Mouse (Mus musculus) midbrain, embryonic 15.5 days (tissue): ENCODE measurements around the gene Wfdc6a. TPM values are rescaled to one million over a fixed set of nuclear protein-coding genes. Genes with fewer than 3 reads are reported as not detected.

Experiments
- ATAC-seq: fragments of 200-750 bp; cut with Nextera tagmentation; replicated peaks from 2 replicates; pipeline ENCODE4 v1.8.0; 2017; ENCODE audit warnings: moderate TSS enrichment
- H3K27ac ChIP-seq: fragments of 300-500 bp; sonication (generic); 2 replicates; pipeline ENCODE4 v1.5.1; 2015; ENCODE audit warnings: mild to moderate bottlenecking, inconsistent platforms
- H3K27me3 ChIP-seq: fragments of 300-500 bp; sonication (generic); replicated peaks from 2 replicates; pipeline ENCODE4 v1.6.1; 2015; ENCODE audit warnings: inconsistent platforms
- H3K36me3 ChIP-seq: fragments of 300-500 bp; sonication (generic); replicated peaks from 2 replicates; pipeline ENCODE4 v1.6.1; 2015; ENCODE audit warnings: inconsistent platforms
- H3K4me1 ChIP-seq: fragments of 300-500 bp; sonication (generic); 2 replicates; pipeline ENCODE4 v1.6.1; 2015; ENCODE audit warnings: inconsistent platforms
- H3K4me2 ChIP-seq: fragments of 300-500 bp; sonication (generic); 2 replicates; pipeline ENCODE4 v1.6.1; 2015; ENCODE audit warnings: inconsistent platforms, mild to moderate bottlenecking, moderate library complexity
- H3K4me3 ChIP-seq: fragments of 300-500 bp; sonication (generic); 2 replicates; pipeline ENCODE4 v1.5.1; 2015; ENCODE audit warnings: mild to moderate bottlenecking, inconsistent platforms
- H3K9ac ChIP-seq: fragments of 300-500 bp; sonication (generic); 2 replicates; pipeline ENCODE4 v1.6.1; 2015; ENCODE audit warnings: mild to moderate bottlenecking, inconsistent platforms
- H3K9me3 ChIP-seq: fragments of 300-500 bp; sonication (generic); 2 replicates; pipeline ENCODE4 v1.6.1; 2016; ENCODE audit warnings: inconsistent platforms
- WGBS: fragments of 180-500 bp; shearing (Covaris S2); methylation state at CpG from one replicate; pipeline ENCODE4 v1.1.7; 2015; ENCODE audit warnings: mixed read lengths; 5-methylcytosine and 5-hydroxymethylcytosine counted together
- polyA plus RNA-seq: library from polyadenylated mRNA; unstranded; fragments of >200 nt; fragmentation: Nextera tagmentation; extraction: Ambion mirVana; gene quantifications from 2 replicates; pipeline ENCODE4 v1.2.1, GENCODE M21; 2015

Wfdc6a gene
- polyA plus RNA-seq, 1 experiment from 2014 or later = not detected

- 82% methylated on average over 2 of the region's 2 CpGs for WGBS
Observed at GRCm38 (mm10) chr2:164566997-164567396, 18.2 kb downstream of the Wfdc6a start.

GRCm38 (mm10) chr2:164564346-164564745, 20.9 kb downstream of the Wfdc6a start:
- H3K9me3 ChIP-seq = no peaks in the 10 kb centered on the region
- peak overlapping the region; percentile 98; the same call in 1 of the 2 replicates for H3K4me2 ChIP-seq
- no peak overlapping the region for H3K4me3 ChIP-seq
- no peaks in the 10 kb centered on the region for H3K36me3 ChIP-seq
- H3K27ac ChIP-seq = no peak overlapping the region
- H3K4me1 ChIP-seq = peaks cover 19% of the 10 kb centered on the region
- H3K9ac ChIP-seq = no peak overlapping the region
- ATAC-seq = no peak
- peaks cover 17% of the 10 kb centered on the region for H3K27me3 ChIP-seq
- 63% methylated on average over 5 of the region's 5 CpGs for WGBS

More at GRCm38 (mm10) chr2:164566997-164567396, 18.2 kb downstream of the Wfdc6a start:
- Histone ChIP-seq H3K9me3 (no peaks in the 10 kb centered on the region), H3K4me2 (no peak overlapping the region), H3K4me3 (no peak overlapping the region), H3K4me1 (peaks cover 19% of the 10 kb centered on the region), H3K27me3 (peaks cover 13% of the 10 kb centered on the region), H3K9ac (no peak overlapping the region), H3K36me3 (no peaks in the 10 kb centered on the region), H3K27ac (no peak overlapping the region)
- no peak for ATAC-seq

GRCm38 (mm10) chr2:164563339-164564038, 21.8 kb downstream of the Wfdc6a start:
- Histone ChIP-seq H3K4me2 (peak overlapping the region; percentile 98), H3K9ac (peak overlapping the region; percentile 53), H3K9me3 (no peaks in the 10 kb centered on the region), H3K27me3 (peaks cover 17% of the 10 kb centered on the region), H3K36me3 (no peaks in the 10 kb centered on the region), H3K4me3 (peak overlapping the region; percentile 44), H3K4me1 (peaks cover 19% of the 10 kb centered on the region), H3K27ac (no peak overlapping the region)
- peak; percentile 54; the same call in 1 of the 2 replicates for ATAC-seq
- under 1% methylated on average over 32 of the region's 32 CpGs for WGBS

GRCm38 (mm10) chr2:164562391-164563188, 22.7 kb downstream of the Wfdc6a start, which contains the start of gene Wfdc2:
Wfdc2 (plus strand) TSS chr2:164562413.
- peak within 1 kb of the TSS; percentile 98 for H3K4me2 ChIP-seq
- H3K4me3 ChIP-seq = peak within 1 kb of the TSS; percentile 44
- peak within 1 kb of the TSS; percentile 53 for H3K9ac ChIP-seq
- peaks cover 17% of the 10 kb centered on the region for H3K27me3 ChIP-seq
- peaks cover 19% of the 10 kb centered on the region for H3K4me1 ChIP-seq
- H3K27ac ChIP-seq = no peak within 1 kb of the TSS
- 3% methylated on average over 24 of the region's 24 CpGs for WGBS
- ATAC-seq = no peak
- no peaks in the 10 kb centered on the region for H3K36me3 ChIP-seq
- no peaks in the 10 kb centered on the region for H3K9me3 ChIP-seq

DNA sequence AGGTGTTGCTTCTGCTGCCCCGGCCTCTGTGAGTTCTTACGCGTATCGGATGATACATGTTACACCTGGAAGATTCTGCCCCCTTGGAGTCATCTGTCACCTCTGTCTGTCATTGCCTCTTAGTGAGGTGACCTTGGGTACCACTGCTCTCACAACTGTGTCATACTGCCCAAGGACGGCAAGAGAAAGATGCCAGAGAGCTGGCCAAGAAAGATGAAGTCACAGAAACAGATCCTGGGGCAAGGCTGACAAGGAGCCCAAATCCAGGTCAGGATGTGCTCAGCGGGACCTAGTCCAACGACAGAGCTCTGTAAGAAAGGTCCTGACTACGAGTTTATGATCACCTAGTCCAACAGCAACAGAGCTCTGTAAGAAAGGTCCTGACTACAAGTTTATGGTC, 25.1 kb downstream of the Wfdc6a start:
- H3K27ac ChIP-seq = no peak overlapping the region
- H3K4me2 ChIP-seq = no peak overlapping the region
- WGBS = 91% methylated on average over 8 of the region's 8 CpGs
- no peak overlapping the region for H3K9ac ChIP-seq
- no peak for ATAC-seq
- H3K9me3 ChIP-seq = no peaks in the 10 kb centered on the region
- H3K36me3 ChIP-seq = no peaks in the 10 kb centered on the region
- peaks cover 17% of the 10 kb centered on the region for H3K27me3 ChIP-seq
- peaks cover 19% of the 10 kb centered on the region for H3K4me1 ChIP-seq
- no peak overlapping the region for H3K4me3 ChIP-seq

GRCm38 (mm10) chr2:164558991-164559645, 26.1 kb downstream of the Wfdc6a start:
- no peaks in the 10 kb centered on the region for H3K36me3 ChIP-seq
- 49% methylated on average over 16 of the region's 16 CpGs for WGBS

DNA sequence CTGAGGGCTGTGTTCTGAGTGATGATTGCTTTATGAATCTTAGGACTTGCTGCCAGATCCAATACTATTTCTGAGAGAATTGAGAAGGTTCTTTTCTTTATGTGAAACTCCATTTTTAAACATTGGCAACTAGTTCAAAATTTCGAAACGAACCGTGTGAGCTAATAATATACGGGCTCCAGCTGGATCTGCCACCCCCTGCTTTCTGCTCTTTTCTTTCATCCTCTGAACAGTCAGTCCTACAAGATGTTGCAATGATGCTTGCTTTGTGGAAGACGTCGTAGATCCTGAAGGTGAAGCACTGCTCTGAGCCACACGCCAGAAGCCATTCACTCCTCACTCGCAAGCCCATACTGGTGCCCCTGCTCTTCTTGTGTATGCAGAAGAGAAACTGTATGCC, 26.8 kb downstream of the Wfdc6a start:
- WGBS = 86% methylated on average over 8 of the region's 8 CpGs
- H3K4me2 ChIP-seq = no peak overlapping the region
- H3K27ac ChIP-seq = no peak overlapping the region
- H3K27me3 ChIP-seq = peaks cover 16% of the 10 kb centered on the region
- ATAC-seq = no peak
- H3K9ac ChIP-seq = no peak overlapping the region
- no peaks in the 10 kb centered on the region for H3K9me3 ChIP-seq
- no peaks in the 10 kb centered on the region for H3K36me3 ChIP-seq
- H3K4me3 ChIP-seq = no peak overlapping the region
- peaks cover 13% of the 10 kb centered on the region for H3K4me1 ChIP-seq

More at GRCm38 (mm10) chr2:164558991-164559645, 26.1 kb downstream of the Wfdc6a start:
- Histone ChIP-seq H3K4me3 (no peak overlapping the region), H3K4me2 (no peak overlapping the region), H3K4me1 (peaks cover 19% of the 10 kb centered on the region), H3K9me3 (no peaks in the 10 kb centered on the region), H3K27me3 (peaks cover 17% of the 10 kb centered on the region), H3K27ac (no peak overlapping the region), H3K9ac (no peak overlapping the region)
- ATAC-seq = no peak

DNA sequence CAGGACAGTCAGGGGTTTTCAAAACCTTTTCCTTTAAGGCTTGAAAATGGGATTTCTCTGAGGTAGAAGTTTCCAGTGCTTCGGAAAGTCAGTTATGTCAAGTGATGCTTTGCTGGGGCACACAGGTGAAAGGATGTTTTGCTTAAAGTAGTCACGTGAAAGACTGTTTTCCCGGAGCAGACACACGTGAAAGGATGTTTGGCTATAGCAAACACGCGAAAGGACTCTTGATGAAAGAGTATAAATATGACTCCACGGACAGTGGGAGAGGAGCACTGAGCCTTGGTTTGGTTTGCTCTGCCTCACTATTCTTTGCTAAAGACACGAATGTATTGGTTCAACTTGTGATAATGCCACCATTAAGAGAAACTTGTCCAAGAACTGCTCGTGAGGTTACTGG, 33.7 kb downstream of the Wfdc6a start:
- 91% methylated on average over 9 of the region's 9 CpGs for WGBS
- no peak for ATAC-seq
- Histone ChIP-seq H3K4me3 (no peak overlapping the region), H3K36me3 (no peaks in the 10 kb centered on the region), H3K9me3 (no peaks in the 10 kb centered on the region), H3K27ac (no peak overlapping the region), H3K4me2 (no peak overlapping the region), H3K27me3 (no peaks in the 10 kb centered on the region), H3K4me1 (peaks cover 4% of the 10 kb centered on the region; the same call in 1 of the 2 replicates), H3K9ac (no peak overlapping the region)

GRCm38 (mm10) chr2:164550895-164551269, 34.4 kb downstream of the Wfdc6a start:
- H3K9me3 ChIP-seq = no peaks in the 10 kb centered on the region
- WGBS = 88% methylated on average over 2 of the region's 2 CpGs
- no peak overlapping the region for H3K9ac ChIP-seq
- no peaks in the 10 kb centered on the region for H3K27me3 ChIP-seq
- H3K27ac ChIP-seq = no peak overlapping the region
- H3K4me1 ChIP-seq = peaks cover 4% of the 10 kb centered on the region; the same call in 1 of the 2 replicates
- H3K36me3 ChIP-seq = no peaks in the 10 kb centered on the region
- H3K4me3 ChIP-seq = no peak overlapping the region
- H3K4me2 ChIP-seq = no peak overlapping the region; the same call in 1 of the 2 replicates
- ATAC-seq = no peak

DNA sequence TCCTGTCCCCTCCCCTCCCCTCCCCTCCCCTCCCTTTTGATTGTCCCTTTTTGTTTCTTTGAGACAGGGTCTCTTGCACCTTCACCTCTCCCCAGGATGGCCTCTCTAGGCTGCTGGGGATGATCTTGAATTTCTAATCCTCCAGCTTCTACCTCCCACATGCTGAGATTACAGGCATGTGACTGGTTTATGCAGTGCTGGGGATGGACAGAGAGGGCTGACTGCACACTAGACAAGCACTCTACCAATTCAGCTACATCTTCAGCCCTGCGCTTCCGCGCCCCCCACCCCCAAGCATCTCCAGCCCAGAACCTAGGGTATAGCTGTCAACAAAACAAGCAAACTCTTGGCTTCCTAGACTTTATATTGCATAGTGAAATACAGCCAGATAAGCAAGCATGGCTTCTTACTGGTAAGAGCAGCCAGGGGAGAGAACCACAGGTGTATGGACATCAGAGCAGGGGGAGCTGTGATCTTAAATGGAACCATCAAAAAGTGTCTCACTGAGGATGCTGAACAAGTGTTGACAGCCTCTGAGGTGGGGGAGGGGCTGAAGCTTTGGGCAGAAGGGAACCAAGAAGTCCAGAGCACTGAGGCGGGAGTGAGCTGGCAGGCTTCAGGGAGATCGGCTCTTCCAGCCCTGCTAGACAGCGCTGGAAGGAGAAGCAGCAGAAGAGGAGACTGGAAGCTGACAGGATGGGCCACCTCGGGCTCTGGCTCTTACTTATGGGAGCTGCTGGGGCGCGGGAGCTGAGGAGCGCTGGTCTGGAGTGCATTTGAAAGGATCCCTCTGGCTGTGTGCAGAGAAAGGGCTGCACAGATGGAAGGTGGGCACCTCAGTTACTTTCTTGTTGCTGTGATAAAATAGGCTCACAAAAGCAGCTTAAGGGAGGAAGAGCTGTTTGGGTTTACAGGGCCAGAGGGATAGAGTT, 35.0 kb downstream of the Wfdc6a start:
- 13% methylated on average over 10 of the region's 10 CpGs for WGBS
- no peak overlapping the region for H3K4me3 ChIP-seq
- ATAC-seq = no peak
- peaks cover 4% of the 10 kb centered on the region; the same call in 1 of the 2 replicates for H3K4me1 ChIP-seq
- H3K27me3 ChIP-seq = no peaks in the 10 kb centered on the region
- no peak overlapping the region for H3K9ac ChIP-seq
- H3K4me2 ChIP-seq = peak overlapping the region; percentile 13; the same call in 1 of the 2 replicates
- no peaks in the 10 kb centered on the region for H3K36me3 ChIP-seq
- H3K9me3 ChIP-seq = no peaks in the 10 kb centered on the region
- no peak overlapping the region for H3K27ac ChIP-seq

DNA sequence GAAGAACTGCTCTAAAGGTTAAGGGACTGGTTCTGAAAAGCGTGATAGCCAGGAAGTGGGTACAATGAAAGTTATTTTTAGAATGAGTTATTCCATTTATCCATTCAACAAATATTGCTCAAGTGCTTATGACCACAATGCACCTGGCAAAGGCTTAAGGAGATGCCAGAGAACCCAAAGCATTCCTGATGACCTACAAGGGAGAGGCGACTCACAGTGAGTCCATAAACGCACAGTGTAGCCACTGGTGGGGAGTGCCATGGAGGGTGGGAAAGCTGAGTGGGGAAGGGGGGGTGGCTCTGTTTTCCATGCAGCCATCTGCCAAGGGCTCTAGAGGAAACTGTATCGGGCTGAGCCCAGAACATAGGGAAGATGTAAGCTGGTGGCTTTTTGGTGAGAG, 35.9 kb downstream of the Wfdc6a start:
- no peaks in the 10 kb centered on the region for H3K9me3 ChIP-seq
- H3K9ac ChIP-seq = no peak overlapping the region
- no peak overlapping the region for H3K4me3 ChIP-seq
- no peak overlapping the region for H3K27ac ChIP-seq
- 55% methylated on average over 4 of the region's 4 CpGs for WGBS
- H3K27me3 ChIP-seq = no peaks in the 10 kb centered on the region
- peaks cover 4% of the 10 kb centered on the region; the same call in 1 of the 2 replicates for H3K4me1 ChIP-seq
- ATAC-seq = no peak
- no peak overlapping the region for H3K4me2 ChIP-seq
- H3K36me3 ChIP-seq = no peaks in the 10 kb centered on the region
